Mouse (Mus musculus) brain, embryonic 14.5 days (tissue): Measurements from ENCODE around the gene Gm17581. TPM values are rescaled to one million over a fixed set of nuclear protein-coding genes. Genes with fewer than 3 reads are reported as not detected.

Experiments
- DNase-seq: peaks from one replicate; pipeline ENCODE4 v3.0.0-alpha.2; 2011; ENCODE audit warnings: low read depth
- CTCF ChIP-seq: fragments of 200-500 bp; IDR thresholded peaks from 2 replicates; pipeline ENCODE4 v1.5.1; 2012; ENCODE audit warnings: inconsistent platforms, mild to moderate bottlenecking, moderate library complexity, borderline replicate concordance; ENCODE audit not compliant: insufficient read depth, insufficient read length; ENCODE audit errors: extremely low read depth
- POLR2A ChIP-seq: fragments of 200-500 bp; IDR thresholded peaks from 2 replicates; pipeline ENCODE4 v1.6.1; 2012; ENCODE audit warnings: mild to moderate bottlenecking, inconsistent platforms, borderline replicate concordance; ENCODE audit not compliant: poor library complexity, insufficient read depth, insufficient read length, severe bottlenecking; ENCODE audit errors: extremely low read depth
- polyA plus RNA-seq: library from polyadenylated mRNA; depleted of rRNA; stranded (reverse); fragments of >200 nt; gene quantifications from 2 replicates; pipeline ENCODE4 v1.2.3, GENCODE M21; 2012

Gm17581 gene
- polyA plus RNA-seq, 1 experiment, result not detected

DNA sequence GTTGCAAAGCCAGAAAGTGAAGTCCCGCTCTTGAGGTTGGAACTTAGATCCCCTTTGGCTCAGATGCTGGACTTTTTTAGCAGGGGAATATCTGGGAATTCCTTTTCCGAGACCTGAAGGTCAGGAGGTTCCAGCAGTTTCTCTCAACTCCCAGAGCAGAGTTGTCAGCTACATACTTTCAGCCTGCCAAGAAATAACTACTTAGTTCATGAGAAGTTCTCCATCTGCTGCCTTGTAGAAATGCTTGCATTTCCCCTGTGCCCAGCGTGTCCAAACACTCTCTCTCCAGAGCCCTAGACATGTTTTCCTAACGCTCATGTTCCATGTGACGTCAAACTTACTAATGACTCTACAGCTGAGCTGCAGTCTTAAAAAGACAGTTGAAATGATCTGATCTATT lies 586 bp downstream of the Gm17581 start:
- TF ChIP-seq CTCF (no peak), POLR2A (no peak)
- DNase-seq, result no peak

DNA sequence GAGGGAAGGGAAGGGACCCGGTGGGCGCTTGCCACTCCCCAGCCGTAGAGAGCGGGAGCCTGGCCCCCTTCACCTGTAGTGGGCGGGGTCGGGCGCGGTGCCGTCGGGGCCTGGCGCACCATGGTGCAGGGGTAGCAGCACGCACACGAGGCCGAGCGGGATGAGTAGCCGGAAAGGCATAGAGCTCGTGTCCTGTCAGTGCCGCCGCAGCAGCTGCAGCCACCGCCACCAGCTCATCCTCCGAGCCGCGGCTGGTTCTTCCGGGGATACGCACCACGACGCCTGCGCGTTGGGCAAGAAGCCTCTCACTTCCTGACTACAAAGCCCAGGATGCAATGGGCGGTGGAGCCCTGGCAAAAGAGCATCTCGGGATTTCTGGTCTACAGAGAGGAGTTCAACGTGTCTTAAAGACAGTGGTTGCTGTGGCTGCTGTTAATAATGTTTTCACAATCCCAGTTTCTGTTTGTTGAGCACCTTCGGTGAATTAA lies 6.5 kb downstream of the Gm17581 start, which contains the start of gene Edem2:
Gene Edem2, minus strand, starts transcription at position 318 of the 488 bp plus-strand sequence.
- DNase-seq, result peak; percentile 98
- TF ChIP-seq POLR2A, result peak; percentile 78; the same call in 1 of the 2 replicates
- TF ChIP-seq CTCF, result no peak

DNA sequence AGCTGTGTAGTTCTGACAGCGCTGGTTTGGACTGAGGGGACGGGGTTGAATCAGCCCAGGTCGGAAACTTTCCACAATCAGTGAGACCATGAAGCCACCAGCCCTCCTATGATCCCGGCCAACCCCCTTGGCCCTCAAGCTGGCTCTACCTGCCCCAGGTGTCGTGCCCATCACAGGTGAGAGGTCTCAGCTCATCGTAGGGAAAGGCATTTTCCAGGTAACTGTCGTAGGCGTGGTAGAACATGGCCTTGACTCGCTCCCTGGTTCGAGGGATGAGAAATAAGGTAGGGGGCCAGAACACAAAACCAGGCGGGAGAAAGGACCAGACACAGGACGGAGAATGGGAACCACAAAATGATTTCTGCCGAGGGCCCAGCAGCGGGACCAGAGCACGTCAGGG lies 6.9 kb downstream of the Gm17581 start:
- no peak for TF ChIP-seq CTCF
- no peak for TF ChIP-seq POLR2A
- DNase-seq, result no peak

GRCm38 (mm10) chr2:155727764-155728395 lies 7.8 kb downstream of the Gm17581 start:
- TF ChIP-seq POLR2A (no peak), CTCF (no peak)
- DNase-seq, result no peak

GRCm38 (mm10) chr2:155726302-155726701 lies 9.4 kb downstream of the Gm17581 start:
- DNase-seq, result no peak
- no peak for TF ChIP-seq CTCF
- TF ChIP-seq POLR2A, result no peak

- TF ChIP-seq CTCF (no peak), POLR2A (no peak)
- DNase-seq, result no peak
Measured at GRCm38 (mm10) chr2:155724526-155724925, 11.1 kb downstream of the Gm17581 start.

DNA sequence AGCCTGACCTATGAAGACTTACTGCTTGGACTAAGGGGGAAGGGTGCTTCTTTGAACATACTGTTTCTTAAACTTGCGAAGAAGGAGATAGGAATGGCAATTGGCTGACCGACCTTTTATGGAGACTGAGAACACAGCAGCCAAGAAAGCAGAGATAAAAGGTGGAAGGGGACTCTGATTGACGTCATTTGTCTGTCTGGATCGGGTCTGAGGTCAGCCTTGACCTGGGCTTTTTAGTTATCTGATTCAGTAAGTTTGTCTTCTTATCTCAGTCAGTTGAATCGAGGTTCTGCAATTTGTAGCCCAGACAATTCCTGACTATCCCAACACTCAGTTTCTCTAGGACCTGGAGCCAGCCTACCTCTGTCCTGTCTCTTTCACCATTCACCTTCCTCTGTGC lies 11.6 kb downstream of the Gm17581 start:
- TF ChIP-seq POLR2A, result no peak
- TF ChIP-seq CTCF, result no peak
- no peak for DNase-seq

DNA sequence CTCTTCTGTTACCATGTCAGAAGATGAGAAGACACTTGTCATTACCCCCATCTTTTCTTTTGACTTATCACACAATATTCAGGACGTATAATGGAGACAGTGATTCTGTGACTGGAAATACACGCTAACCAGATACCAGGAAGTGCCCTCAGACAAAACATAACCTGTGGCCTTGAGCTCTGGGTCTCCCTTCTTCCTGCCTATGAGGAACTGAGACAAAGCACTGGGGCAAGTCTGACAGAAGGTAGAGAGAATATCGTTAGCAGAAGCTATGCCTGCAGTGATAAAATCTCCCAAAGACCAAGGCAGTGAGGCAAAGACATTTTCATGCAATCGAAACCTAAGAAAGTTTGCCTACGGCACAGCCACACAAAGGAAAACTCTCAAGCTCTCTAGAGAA lies 15.1 kb downstream of the Gm17581 start:
- no peak for DNase-seq
- TF ChIP-seq CTCF (no peak), POLR2A (no peak)

GRCm38 (mm10) chr2:155717082-155717990 lies 18.3 kb downstream of the Gm17581 start:
- no peak for TF ChIP-seq POLR2A
- TF ChIP-seq CTCF, result no peak
- DNase-seq, result no peak

GRCm38 (mm10) chr2:155710557-155710956 lies 25.1 kb downstream of the Gm17581 start:
- no peak for DNase-seq
- TF ChIP-seq CTCF (no peak), POLR2A (no peak)

- DNase-seq, result peak; percentile 46
- no peak for TF ChIP-seq CTCF
- TF ChIP-seq POLR2A, result no peak
Measured at GRCm38 (mm10) chr2:155707251-155707650, 28.4 kb downstream of the Gm17581 start.
